Mouse (Mus musculus) embryonic fibroblast, embryonic 13.5 days (primary cell): ENCODE data around the gene Cnot6. TPM values are rescaled to one million over a fixed set of nuclear protein-coding genes. Genes with fewer than 3 reads are reported as not detected.

Experiments
- H3K27ac ChIP-seq: 2 replicates; pipeline ENCODE4 v1.5.1; 2012; ENCODE audit warnings: low read length, control low read depth, inconsistent platforms; ENCODE audit not compliant: insufficient read depth
- H3K4me1 ChIP-seq: 2 replicates; pipeline ENCODE4 v1.6.1; 2011; ENCODE audit warnings: low read length; ENCODE audit not compliant: control insufficient read depth, insufficient read depth
- H3K4me3 ChIP-seq: 2 replicates; pipeline ENCODE4 v1.5.1; 2011; ENCODE audit warnings: mild to moderate bottlenecking, control low read depth, low read length; ENCODE audit not compliant: insufficient read depth
- CTCF ChIP-seq: IDR thresholded peaks from 2 replicates; pipeline ENCODE4 v1.5.1; 2011; ENCODE audit warnings: mild to moderate bottlenecking, control low read depth, low read length, moderate library complexity, borderline replicate concordance; ENCODE audit not compliant: insufficient read depth
- POLR2A ChIP-seq: IDR thresholded peaks from 2 replicates; pipeline ENCODE4 v1.6.1; 2011; ENCODE audit warnings: low read depth, mild to moderate bottlenecking, control low read depth, low read length, moderate library complexity
- polyA plus RNA-seq: library from polyadenylated mRNA; stranded (reverse); fragments of >200 nt; gene quantifications from 2 replicates; pipeline ENCODE4 v1.2.4, GENCODE M21; 2011; ENCODE audit warnings: low read depth; ENCODE audit not compliant: missing spikeins, insufficient read length

Gene Cnot6
- polyA plus RNA-seq, 1 experiment = 94.8 TPM

- no peak overlapping the region for H3K4me3 ChIP-seq
- TF ChIP-seq CTCF (no peak), POLR2A (no peak)
Measured at GRCm38 (mm10) chr11:49658791-49659469, 53.6 kb downstream of the Cnot6 start.

GRCm38 (mm10) chr11:49658065-49658464, 54.5 kb downstream of the Cnot6 start:
- TF ChIP-seq POLR2A (no peak), CTCF (no peak)
- H3K27ac ChIP-seq = no peak overlapping the region

More at GRCm38 (mm10) chr11:49658791-49659469, 53.6 kb downstream of the Cnot6 start:
- Histone ChIP-seq H3K4me1 (peaks cover 2% of the 10 kb centered on the region; the same call in 1 of the 2 replicates), H3K27ac (no peak overlapping the region)

GRCm38 (mm10) chr11:49655501-49655900, 57.0 kb downstream of the Cnot6 start:
- Histone ChIP-seq H3K27ac (no peak overlapping the region), H3K4me3 (no peak overlapping the region), H3K4me1 (peaks cover 2% of the 10 kb centered on the region; the same call in 1 of the 2 replicates)
- TF ChIP-seq CTCF (no peak), POLR2A (no peak)

More at GRCm38 (mm10) chr11:49658065-49658464, 54.5 kb downstream of the Cnot6 start:
- no peak overlapping the region for H3K4me3 ChIP-seq
- peaks cover 2% of the 10 kb centered on the region; the same call in 1 of the 2 replicates for H3K4me1 ChIP-seq

- H3K4me3 ChIP-seq = no peak overlapping the region
- TF ChIP-seq CTCF = no peak
- no peak for TF ChIP-seq POLR2A
Measured at GRCm38 (mm10) chr11:49654651-49655050, 57.9 kb downstream of the Cnot6 start.

GRCm38 (mm10) chr11:49653079-49653408, 59.5 kb downstream of the Cnot6 start:
- no peak for TF ChIP-seq POLR2A
- TF ChIP-seq CTCF = no peak
- H3K27ac ChIP-seq = no peak overlapping the region
- H3K4me1 ChIP-seq = no peaks in the 10 kb centered on the region
- no peak overlapping the region for H3K4me3 ChIP-seq

More at GRCm38 (mm10) chr11:49654651-49655050, 57.9 kb downstream of the Cnot6 start:
- Histone ChIP-seq H3K27ac (no peak overlapping the region), H3K4me1 (peaks cover 2% of the 10 kb centered on the region; the same call in 1 of the 2 replicates)

GRCm38 (mm10) chr11:49652401-49653078, 60.0 kb downstream of the Cnot6 start:
- no peak overlapping the region for H3K4me3 ChIP-seq

GRCm38 (mm10) chr11:49651762-49652322, 60.7 kb downstream of the Cnot6 start:
- Histone ChIP-seq H3K27ac (no peak overlapping the region), H3K4me3 (no peak overlapping the region), H3K4me1 (no peaks in the 10 kb centered on the region)
- TF ChIP-seq CTCF = no peak
- no peak for TF ChIP-seq POLR2A

More at GRCm38 (mm10) chr11:49652401-49653078, 60.0 kb downstream of the Cnot6 start:
- Histone ChIP-seq H3K27ac (no peak overlapping the region), H3K4me1 (no peaks in the 10 kb centered on the region)
- TF ChIP-seq CTCF = peak; percentile 43; the same call in 1 of the 2 replicates
- no peak for TF ChIP-seq POLR2A

GRCm38 (mm10) chr11:49650994-49651761, 61.3 kb downstream of the Cnot6 start:
- no peak overlapping the region for H3K4me3 ChIP-seq
- no peak overlapping the region for H3K27ac ChIP-seq
- TF ChIP-seq CTCF (no peak), POLR2A (no peak)
- H3K4me1 ChIP-seq = no peaks in the 10 kb centered on the region

- Histone ChIP-seq H3K4me1 (no peaks in the 10 kb centered on the region), H3K4me3 (no peak overlapping the region), H3K27ac (no peak overlapping the region)
- TF ChIP-seq POLR2A = no peak
- no peak for TF ChIP-seq CTCF
Measured at GRCm38 (mm10) chr11:49650113-49650993, 62.2 kb downstream of the Cnot6 start.
